Mouse (Mus musculus): ENCODE results near the gene Socs7. TPM values are rescaled to one million over a fixed set of nuclear protein-coding genes. Genes with fewer than 3 reads are reported as not detected.
A peak's percentile ranks its signal among the peaks of the same experiment; 100 is the strongest.

The Socs7 gene
- polyA plus RNA-seq, 1 experiment from 2014 or later: 2.2 TPM

GRCm38 (mm10) chr11:97383764-97384163 is 21.4 kb downstream of the Socs7 start:
- 64% methylated on average over 2 of the region's 2 CpGs for WGBS

GRCm38 (mm10) chr11:97387811-97388210 is 25.5 kb downstream of the Socs7 start:
- no peak for DNase-seq (ENCODE audit: low spot score)
- no peak overlapping the region for H3K4me3 ChIP-seq (ENCODE audit: low read depth, low read length)
- no peak overlapping the region for H3K27ac ChIP-seq (ENCODE audit: low read depth, low read length)
- H3K4me1 ChIP-seq (replicated peaks; ENCODE audit: control insufficient read depth, insufficient read depth, low read length): no peaks in the 10 kb centered on the region
- H3K9ac ChIP-seq (ENCODE audit: low read depth, low read length): no peak overlapping the region
- no peak for ATAC-seq (replicated peaks; ENCODE audit: low FRiP score)
- no peaks in the 10 kb centered on the region for H3K9me3 ChIP-seq (ENCODE audit: control insufficient read depth, low read length)
- WGBS: 92% methylated on average over 2 of the region's 2 CpGs
- no peaks in the 10 kb centered on the region for H3K27me3 ChIP-seq (replicated peaks; ENCODE audit: control insufficient read depth, insufficient read depth, low read length)
- H3K4me2 ChIP-seq: no peak overlapping the region
- H3K36me3 ChIP-seq (ENCODE audit: control insufficient read depth, insufficient read depth, low read length): peaks cover 30% of the 10 kb centered on the region

More at GRCm38 (mm10) chr11:97383764-97384163, 21.4 kb downstream of the Socs7 start:
- peaks cover 19% of the 10 kb centered on the region for H3K36me3 ChIP-seq (ENCODE audit: control insufficient read depth, insufficient read depth, low read length)
- H3K27me3 ChIP-seq (replicated peaks; ENCODE audit: control insufficient read depth, insufficient read depth, low read length): no peaks in the 10 kb centered on the region
- no peak for DNase-seq (ENCODE audit: low spot score)
- no peak for ATAC-seq (replicated peaks; ENCODE audit: low FRiP score)
- H3K9ac ChIP-seq (ENCODE audit: low read depth, low read length): no peak overlapping the region
- H3K27ac ChIP-seq (ENCODE audit: low read depth, low read length): no peak overlapping the region
- no peak overlapping the region for H3K4me2 ChIP-seq
- H3K4me1 ChIP-seq (replicated peaks; ENCODE audit: control insufficient read depth, insufficient read depth, low read length): no peaks in the 10 kb centered on the region
- no peak overlapping the region for H3K4me3 ChIP-seq (ENCODE audit: low read depth, low read length)
- H3K9me3 ChIP-seq (ENCODE audit: control insufficient read depth, low read length): no peaks in the 10 kb centered on the region

GRCm38 (mm10) chr11:97389127-97389526 is 26.8 kb downstream of the Socs7 start:
- Histone ChIP-seq H3K4me2 (no peak overlapping the region), H3K36me3 (ENCODE audit: control insufficient read depth, insufficient read depth, low read length) (peaks cover 36% of the 10 kb centered on the region), H3K9me3 (ENCODE audit: control insufficient read depth, low read length) (no peaks in the 10 kb centered on the region), H3K9ac (ENCODE audit: low read depth, low read length) (no peak overlapping the region), H3K27ac (ENCODE audit: low read depth, low read length) (no peak overlapping the region), H3K27me3 (replicated peaks; ENCODE audit: control insufficient read depth, insufficient read depth, low read length) (no peaks in the 10 kb centered on the region), H3K4me3 (ENCODE audit: low read depth, low read length) (no peak overlapping the region), H3K4me1 (replicated peaks; ENCODE audit: control insufficient read depth, insufficient read depth, low read length) (peaks cover 6% of the 10 kb centered on the region)
- no peak for ATAC-seq (replicated peaks; ENCODE audit: low FRiP score)
- 90% methylated on average over 8 of the region's 8 CpGs for WGBS
- no peak for DNase-seq (ENCODE audit: low spot score)

- DNase-seq (ENCODE audit: low spot score) (no peak), ATAC-seq (replicated peaks; ENCODE audit: low FRiP score) (no peak)
- Histone ChIP-seq H3K9ac (ENCODE audit: low read depth, low read length) (no peak overlapping the region), H3K4me1 (replicated peaks; ENCODE audit: control insufficient read depth, insufficient read depth, low read length) (peaks cover 9% of the 10 kb centered on the region), H3K4me2 (no peak overlapping the region; the same call in 1 of the 2 replicates), H3K36me3 (ENCODE audit: control insufficient read depth, insufficient read depth, low read length) (peaks cover 28% of the 10 kb centered on the region), H3K9me3 (ENCODE audit: control insufficient read depth, low read length) (no peaks in the 10 kb centered on the region), H3K4me3 (ENCODE audit: low read depth, low read length) (no peak overlapping the region), H3K27me3 (replicated peaks; ENCODE audit: control insufficient read depth, insufficient read depth, low read length) (no peaks in the 10 kb centered on the region), H3K27ac (ENCODE audit: low read depth, low read length) (no peak overlapping the region)
- 42% methylated on average over 11 of the region's 11 CpGs for WGBS
Measured at GRCm38 (mm10) chr11:97393658-97394057, 31.3 kb downstream of the Socs7 start.

GRCm38 (mm10) chr11:97394146-97394545 is 31.8 kb downstream of the Socs7 start:
- H3K4me2 ChIP-seq: peak overlapping the region; percentile 15; the same call in 1 of the 2 replicates
- peaks cover 9% of the 10 kb centered on the region for H3K4me1 ChIP-seq (replicated peaks; ENCODE audit: control insufficient read depth, insufficient read depth, low read length)
- peaks cover 28% of the 10 kb centered on the region for H3K36me3 ChIP-seq (ENCODE audit: control insufficient read depth, insufficient read depth, low read length)
- no peak overlapping the region for H3K27ac ChIP-seq (ENCODE audit: low read depth, low read length)
- 53% methylated on average over 11 of the region's 11 CpGs for WGBS
- no peak overlapping the region for H3K4me3 ChIP-seq (ENCODE audit: low read depth, low read length)
- no peaks in the 10 kb centered on the region for H3K27me3 ChIP-seq (replicated peaks; ENCODE audit: control insufficient read depth, insufficient read depth, low read length)
- no peaks in the 10 kb centered on the region for H3K9me3 ChIP-seq (ENCODE audit: control insufficient read depth, low read length)
- no peak for ATAC-seq (replicated peaks; ENCODE audit: low FRiP score)
- H3K9ac ChIP-seq (ENCODE audit: low read depth, low read length): no peak overlapping the region
- no peak for DNase-seq (ENCODE audit: low spot score)

- 86% methylated on average over 2 of the region's 2 CpGs for WGBS
Measured at GRCm38 (mm10) chr11:97398506-97398905, 36.2 kb downstream of the Socs7 start.

GRCm38 (mm10) chr11:97399958-97400710 is 37.8 kb downstream of the Socs7 start:
- H3K27me3 ChIP-seq (replicated peaks; ENCODE audit: control insufficient read depth, insufficient read depth, low read length): peaks cover 2% of the 10 kb centered on the region
- 4% methylated on average over 23 of the region's 23 CpGs for WGBS
- H3K27ac ChIP-seq (ENCODE audit: low read depth, low read length): no peak overlapping the region
- DNase-seq (ENCODE audit: low spot score): peak; percentile 84
- H3K4me1 ChIP-seq (replicated peaks; ENCODE audit: control insufficient read depth, insufficient read depth, low read length): peaks cover 16% of the 10 kb centered on the region
- H3K4me2 ChIP-seq: peak overlapping the region; percentile 76
- peak overlapping the region; percentile 35 for H3K4me3 ChIP-seq (ENCODE audit: low read depth, low read length)
- no peaks in the 10 kb centered on the region for H3K9me3 ChIP-seq (ENCODE audit: control insufficient read depth, low read length)
- no peaks in the 10 kb centered on the region; the same call in 1 of the 2 replicates for H3K36me3 ChIP-seq (ENCODE audit: control insufficient read depth, insufficient read depth, low read length)
- peak; percentile 59 for ATAC-seq (replicated peaks; ENCODE audit: low FRiP score)
- H3K9ac ChIP-seq (ENCODE audit: low read depth, low read length): no peak overlapping the region

More at GRCm38 (mm10) chr11:97398506-97398905, 36.2 kb downstream of the Socs7 start:
- H3K36me3 ChIP-seq (ENCODE audit: control insufficient read depth, insufficient read depth, low read length): peaks cover 6% of the 10 kb centered on the region; the same call in 1 of the 2 replicates
- no peak for DNase-seq (ENCODE audit: low spot score)
- no peak overlapping the region for H3K27ac ChIP-seq (ENCODE audit: low read depth, low read length)
- H3K9me3 ChIP-seq (ENCODE audit: control insufficient read depth, low read length): no peaks in the 10 kb centered on the region
- ATAC-seq (replicated peaks; ENCODE audit: low FRiP score): no peak
- peaks cover 2% of the 10 kb centered on the region; the same call in 1 of the 2 replicates for H3K27me3 ChIP-seq (replicated peaks; ENCODE audit: control insufficient read depth, insufficient read depth, low read length)
- H3K4me3 ChIP-seq (ENCODE audit: low read depth, low read length): no peak overlapping the region
- no peak overlapping the region for H3K9ac ChIP-seq (ENCODE audit: low read depth, low read length)
- H3K4me2 ChIP-seq: no peak overlapping the region
- H3K4me1 ChIP-seq (replicated peaks; ENCODE audit: control insufficient read depth, insufficient read depth, low read length): peaks cover 13% of the 10 kb centered on the region

GRCm38 (mm10) chr11:97401082-97401481 is 38.7 kb downstream of the Socs7 start:
- Histone ChIP-seq H3K36me3 (ENCODE audit: control insufficient read depth, insufficient read depth, low read length) (no peaks in the 10 kb centered on the region), H3K4me2 (no peak overlapping the region), H3K9ac (ENCODE audit: low read depth, low read length) (no peak overlapping the region), H3K9me3 (ENCODE audit: control insufficient read depth, low read length) (no peaks in the 10 kb centered on the region), H3K4me1 (replicated peaks; ENCODE audit: control insufficient read depth, insufficient read depth, low read length) (peaks cover 24% of the 10 kb centered on the region), H3K4me3 (ENCODE audit: low read depth, low read length) (no peak overlapping the region), H3K27ac (ENCODE audit: low read depth, low read length) (no peak overlapping the region), H3K27me3 (replicated peaks; ENCODE audit: control insufficient read depth, insufficient read depth, low read length) (peaks cover 9% of the 10 kb centered on the region)
- ATAC-seq (replicated peaks; ENCODE audit: low FRiP score) (no peak), DNase-seq (ENCODE audit: low spot score) (no peak)
- 21% methylated on average over 6 of the region's 6 CpGs for WGBS
